Mouse (Mus musculus) forebrain, embryonic 11.5 days (tissue): ENCODE measurements around the gene Ccdc85c. TPM values are rescaled to one million over a fixed set of nuclear protein-coding genes. Genes with fewer than 3 reads are reported as not detected.

Experiments used
- ATAC-seq: fragments of 200-750 bp; cut with Nextera tagmentation; replicated peaks from 2 replicates; pipeline ENCODE4 v1.8.0; 2017; ENCODE audit warnings: moderate TSS enrichment; ENCODE audit not compliant: low FRiP score
- DNase-seq: peaks from one replicate; pipeline ENCODE4 v3.0.0-alpha.2; 2017; ENCODE audit warnings: low spot score
- H3K27ac ChIP-seq: fragments of 300-500 bp; sonication (generic); 2 replicates; pipeline ENCODE4 v1.5.1; 2014; ENCODE audit warnings: low read depth, low read length
- H3K27me3 ChIP-seq: fragments of 300-500 bp; sonication (generic); 2 replicates; pipeline ENCODE4 v1.6.1; 2014; ENCODE audit warnings: mild to moderate bottlenecking, low read length, mixed read lengths; ENCODE audit not compliant: control insufficient read depth, insufficient read depth
- H3K36me3 ChIP-seq: fragments of 300-500 bp; sonication (generic); 2 replicates; pipeline ENCODE4 v1.6.1; 2014; ENCODE audit warnings: mild to moderate bottlenecking, low read length, moderate library complexity, mixed read lengths; ENCODE audit not compliant: control insufficient read depth, insufficient read depth
- H3K4me1 ChIP-seq: fragments of 300-500 bp; sonication (generic); replicated peaks from 2 replicates; pipeline ENCODE4 v1.6.1; 2014; ENCODE audit warnings: low read length, mixed read lengths; ENCODE audit not compliant: control insufficient read depth, insufficient read depth
- H3K4me2 ChIP-seq: fragments of 300-500 bp; sonication (generic); 2 replicates; pipeline ENCODE4 v1.6.1; 2014; ENCODE audit warnings: low read depth, mild to moderate bottlenecking, low read length, moderate library complexity, mixed read lengths; ENCODE audit not compliant: severe bottlenecking
- H3K4me3 ChIP-seq: fragments of 300-500 bp; sonication (generic); 2 replicates; pipeline ENCODE4 v1.5.1; 2014; ENCODE audit warnings: low read depth, low read length
- H3K9ac ChIP-seq: fragments of 300-500 bp; sonication (generic); 2 replicates; pipeline ENCODE4 v1.6.1; 2014; ENCODE audit warnings: low read length
- H3K9me3 ChIP-seq: fragments of 300-500 bp; sonication (generic); 2 replicates; pipeline ENCODE4 v1.6.1; 2016; ENCODE audit warnings: low read length, mixed read lengths; ENCODE audit not compliant: control insufficient read depth
- WGBS: fragments of 180-500 bp; shearing (Covaris S2); extraction: QIAGEN DNeasy Blood & Tissue Kit; methylation state at CpG from one replicate; pipeline ENCODE4 v1.1.7; 2014; 5-methylcytosine and 5-hydroxymethylcytosine counted together
- polyA plus RNA-seq: library from polyadenylated mRNA; unstranded; fragments of >200 nt; fragmentation: Nextera tagmentation; extraction: Ambion mirVana; gene quantifications from 2 replicates; pipeline ENCODE4 v1.2.1, GENCODE M21; 2014

The Ccdc85c gene
- polyA plus RNA-seq, 1 experiment from 2014 or later = 18.8 TPM

- no peak for ATAC-seq
- H3K9ac ChIP-seq = no peak overlapping the region
- no peak for DNase-seq
- no peaks in the 10 kb centered on the region for H3K9me3 ChIP-seq
- H3K4me2 ChIP-seq = no peak overlapping the region
- H3K4me3 ChIP-seq = no peak overlapping the region
- 83% methylated on average over 14 of the region's 14 CpGs for WGBS
- no peaks in the 10 kb centered on the region for H3K27me3 ChIP-seq
- H3K36me3 ChIP-seq = no peaks in the 10 kb centered on the region
- no peak overlapping the region for H3K27ac ChIP-seq
- H3K4me1 ChIP-seq = peaks cover 30% of the 10 kb centered on the region
These were observed 40.2 kb downstream of the Ccdc85c start for GRCm38 (mm10) chr12:108234832-108235602.

GRCm38 (mm10) chr12:108233736-108234135, 41.5 kb downstream of the Ccdc85c start:
- no peak overlapping the region for H3K27ac ChIP-seq
- H3K4me3 ChIP-seq = no peak overlapping the region
- no peak overlapping the region for H3K4me2 ChIP-seq
- no peaks in the 10 kb centered on the region for H3K27me3 ChIP-seq
- no peak for DNase-seq
- no peak overlapping the region for H3K9ac ChIP-seq
- H3K36me3 ChIP-seq = no peaks in the 10 kb centered on the region
- WGBS = 87% methylated on average over 6 of the region's 6 CpGs
- H3K4me1 ChIP-seq = peaks cover 19% of the 10 kb centered on the region
- ATAC-seq = no peak
- no peaks in the 10 kb centered on the region for H3K9me3 ChIP-seq

- H3K4me1 ChIP-seq = peaks cover 10% of the 10 kb centered on the region
- no peaks in the 10 kb centered on the region for H3K27me3 ChIP-seq
- DNase-seq = no peak
- 48% methylated on average over 9 of the region's 9 CpGs for WGBS
- H3K4me3 ChIP-seq = no peak overlapping the region
- H3K4me2 ChIP-seq = no peak overlapping the region
- no peaks in the 10 kb centered on the region for H3K36me3 ChIP-seq
- H3K9ac ChIP-seq = no peak overlapping the region
- H3K9me3 ChIP-seq = no peaks in the 10 kb centered on the region
- 0 out of 2 replicates have a peak overlapping the region, but pooled peaks have one; percentile 25 for H3K27ac ChIP-seq
- ATAC-seq = no peak
These were observed 43.3 kb downstream of the Ccdc85c start for GRCm38 (mm10) chr12:108231901-108232300.

- ATAC-seq (0 out of 2 replicates have a peak, but pooled peaks have one; percentile 20), DNase-seq (no peak)
- 70% methylated on average over 16 of the region's 18 CpGs for WGBS
- H3K36me3 ChIP-seq = no peaks in the 10 kb centered on the region
- H3K4me1 ChIP-seq = peaks cover 10% of the 10 kb centered on the region
- no peak overlapping the region for H3K4me3 ChIP-seq
- no peak overlapping the region for H3K27ac ChIP-seq
- H3K4me2 ChIP-seq = no peak overlapping the region
- H3K9me3 ChIP-seq = no peaks in the 10 kb centered on the region
- no peak overlapping the region for H3K9ac ChIP-seq
- H3K27me3 ChIP-seq = no peaks in the 10 kb centered on the region
These were observed 44.1 kb downstream of the Ccdc85c start for GRCm38 (mm10) chr12:108230821-108231794.

- Histone ChIP-seq H3K4me3 (no peak overlapping the region), H3K4me2 (no peak overlapping the region), H3K9me3 (no peaks in the 10 kb centered on the region), H3K9ac (no peak overlapping the region), H3K27me3 (no peaks in the 10 kb centered on the region), H3K36me3 (no peaks in the 10 kb centered on the region), H3K4me1 (peaks cover 15% of the 10 kb centered on the region), H3K27ac (no peak overlapping the region)
- ATAC-seq (no peak), DNase-seq (no peak)
- 85% methylated on average over 12 of the region's 12 CpGs for WGBS
These were observed 45.1 kb downstream of the Ccdc85c start for GRCm38 (mm10) chr12:108230077-108230476.

GRCm38 (mm10) chr12:108227527-108227926, 47.7 kb downstream of the Ccdc85c start:
- no peak overlapping the region for H3K27ac ChIP-seq
- H3K27me3 ChIP-seq = no peaks in the 10 kb centered on the region
- no peaks in the 10 kb centered on the region for H3K9me3 ChIP-seq
- no peak overlapping the region for H3K4me2 ChIP-seq
- H3K4me1 ChIP-seq = peaks cover 24% of the 10 kb centered on the region
- H3K36me3 ChIP-seq = no peaks in the 10 kb centered on the region
- ATAC-seq (no peak), DNase-seq (no peak)
- WGBS = 88% methylated on average over 16 of the region's 16 CpGs
- no peak overlapping the region for H3K9ac ChIP-seq
- no peak overlapping the region for H3K4me3 ChIP-seq

GRCm38 (mm10) chr12:108226941-108227340, 48.3 kb downstream of the Ccdc85c start:
- H3K9ac ChIP-seq = no peak overlapping the region
- no peaks in the 10 kb centered on the region for H3K36me3 ChIP-seq
- no peaks in the 10 kb centered on the region for H3K9me3 ChIP-seq
- no peak for ATAC-seq
- H3K4me3 ChIP-seq = no peak overlapping the region
- H3K4me1 ChIP-seq = peaks cover 19% of the 10 kb centered on the region
- WGBS = 89% methylated on average over 12 of the region's 12 CpGs
- H3K27me3 ChIP-seq = no peaks in the 10 kb centered on the region
- no peak overlapping the region for H3K27ac ChIP-seq
- no peak for DNase-seq
- H3K4me2 ChIP-seq = no peak overlapping the region

- Histone ChIP-seq H3K9me3 (no peaks in the 10 kb centered on the region), H3K4me3 (no peak overlapping the region), H3K36me3 (no peaks in the 10 kb centered on the region), H3K4me1 (peaks cover 16% of the 10 kb centered on the region), H3K4me2 (no peak overlapping the region), H3K27me3 (no peaks in the 10 kb centered on the region), H3K9ac (0 out of 2 replicates have a peak overlapping the region, but pooled peaks have one; percentile 5), H3K27ac (no peak overlapping the region)
- ATAC-seq (no peak), DNase-seq (no peak)
- 79% methylated on average over 13 of the region's 13 CpGs for WGBS
These were observed 49.0 kb downstream of the Ccdc85c start for GRCm38 (mm10) chr12:108226216-108226615.
